Mouse (Mus musculus) cortical plate, adult 2 months (tissue): ENCODE measurements around the gene Cdkl5. TPM values are rescaled to one million over a fixed set of nuclear protein-coding genes. Genes with fewer than 3 reads are reported as not detected.

ENCODE experiments used
- H3K27ac ChIP-seq: fragments of 200-500 bp; 2 replicates; pipeline ENCODE4 v1.5.1; 2012; ENCODE audit warnings: low read length, control low read depth, inconsistent platforms; ENCODE audit not compliant: insufficient read depth
- H3K4me1 ChIP-seq: fragments of 200-500 bp; 2 replicates; pipeline ENCODE4 v1.6.1; 2011; ENCODE audit warnings: low read length; ENCODE audit not compliant: control insufficient read depth, insufficient read depth
- H3K4me3 ChIP-seq: fragments of 200-500 bp; 2 replicates; pipeline ENCODE4 v1.5.1; 2011; ENCODE audit warnings: mild to moderate bottlenecking, low read length, control low read depth; ENCODE audit not compliant: insufficient read depth
- CTCF ChIP-seq: fragments of 200-500 bp; IDR thresholded peaks from 2 replicates; pipeline ENCODE4 v1.5.1; 2011; ENCODE audit warnings: mild to moderate bottlenecking, control low read depth, low read length; ENCODE audit not compliant: insufficient read depth; ENCODE audit errors: extremely low read depth
- POLR2A ChIP-seq: fragments of 200-500 bp; IDR thresholded peaks from 2 replicates; pipeline ENCODE4 v1.6.1; 2011; ENCODE audit warnings: mild to moderate bottlenecking, low read length, control low read depth; ENCODE audit not compliant: insufficient read depth; ENCODE audit errors: extremely low read depth
- polyA plus RNA-seq: library from polyadenylated mRNA; depleted of rRNA; stranded (reverse); fragments of >200 nt; gene quantifications from 2 replicates; pipeline ENCODE4 v1.2.3, GENCODE M21; 2012; rRNA removed

Cdkl5 gene
- 38.8 and 39.7 TPM in 2 replicates for polyA plus RNA-seq

GRCm38 (mm10) chrX:160994543-160995121 lies at the start of gene Cdkl5:
TSS of gene Cdkl5 (minus strand) at chrX:160994704.
- TF ChIP-seq CTCF: no peak
- peak; percentile 94 for TF ChIP-seq POLR2A

GRCm38 (mm10) chrX:161033235-161033803 lies 38.8 kb upstream of the Cdkl5 start:
- no peak overlapping the region for H3K4me3 ChIP-seq
- no peak overlapping the region for H3K27ac ChIP-seq
- H3K4me1 ChIP-seq: no peaks in the 10 kb centered on the region
- no peak for TF ChIP-seq POLR2A
- TF ChIP-seq CTCF: peak; percentile 64

More at GRCm38 (mm10) chrX:160994543-160995121, at the start of gene Cdkl5:
- no peaks in the 10 kb centered on the region for H3K4me1 ChIP-seq
- H3K27ac ChIP-seq: peak within 1 kb of the TSS; percentile 67
- H3K4me3 ChIP-seq: peak within 1 kb of the TSS; percentile 87

DNA sequence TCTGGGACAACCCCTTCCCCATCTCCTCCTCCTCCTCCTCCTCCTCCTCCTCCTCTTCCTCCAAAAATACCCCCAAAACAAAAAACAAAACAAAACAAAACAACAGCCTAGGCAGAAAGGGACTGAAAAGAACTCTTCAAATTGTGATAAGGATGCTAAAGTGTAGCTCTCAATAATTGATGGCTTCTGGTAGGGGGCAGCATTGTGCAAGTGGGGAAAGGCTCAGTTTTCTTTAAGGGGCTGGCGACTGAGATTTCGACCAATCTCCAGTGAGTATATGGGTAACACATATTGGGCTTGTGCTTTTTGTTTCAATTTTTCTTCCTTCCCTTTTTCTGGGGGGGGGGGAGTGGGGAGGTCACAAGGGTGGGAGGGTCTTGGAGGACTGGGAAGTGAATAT lies 37.9 kb upstream of the Cdkl5 start:
- no peak overlapping the region for H3K27ac ChIP-seq

GRCm38 (mm10) chrX:161030233-161030632 lies 35.7 kb upstream of the Cdkl5 start:
- H3K4me1 ChIP-seq: no peaks in the 10 kb centered on the region
- TF ChIP-seq POLR2A (no peak), CTCF (peak; percentile 33; the same call in 1 of the 2 replicates)

More for the DNA sequence above, 37.9 kb upstream of the Cdkl5 start:
- TF ChIP-seq POLR2A (no peak), CTCF (no peak)
- Histone ChIP-seq H3K4me1 (no peaks in the 10 kb centered on the region), H3K4me3 (no peak overlapping the region)

DNA sequence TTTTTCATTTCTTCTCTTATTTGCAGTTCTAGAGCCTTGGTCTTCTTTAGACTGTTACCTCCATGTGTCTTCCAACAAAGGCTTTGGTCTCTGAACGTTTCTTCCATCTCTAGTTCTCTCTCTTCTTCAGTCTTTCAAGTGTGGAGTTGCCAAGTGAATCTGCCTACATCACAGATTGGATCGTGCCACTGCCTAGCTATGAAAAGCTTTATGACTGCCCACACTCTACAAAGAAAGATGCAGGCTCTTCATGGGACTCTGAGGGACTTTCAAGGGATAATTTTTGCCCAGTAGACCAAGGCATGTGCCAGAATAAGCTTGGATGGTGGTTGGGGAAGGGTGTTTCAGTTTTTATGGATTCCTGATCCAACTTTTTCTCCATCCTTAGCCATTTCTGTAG lies 30.0 kb upstream of the Cdkl5 start:
- peaks cover 1% of the 10 kb centered on the region; the same call in 1 of the 2 replicates for H3K4me1 ChIP-seq
- TF ChIP-seq POLR2A (no peak), CTCF (no peak)
- H3K4me3 ChIP-seq: no peak overlapping the region
- no peak overlapping the region; the same call in 1 of the 2 replicates for H3K27ac ChIP-seq

More at GRCm38 (mm10) chrX:161030233-161030632, 35.7 kb upstream of the Cdkl5 start:
- Histone ChIP-seq H3K27ac (no peak overlapping the region; the same call in 1 of the 2 replicates), H3K4me3 (no peak overlapping the region)

- H3K4me3 ChIP-seq: no peak overlapping the region
- H3K27ac ChIP-seq: no peak overlapping the region
- H3K4me1 ChIP-seq: peaks cover 1% of the 10 kb centered on the region
- TF ChIP-seq CTCF: no peak
- TF ChIP-seq POLR2A: no peak
Measured at GRCm38 (mm10) chrX:161021548-161021947, 27.0 kb upstream of the Cdkl5 start.

- H3K4me1 ChIP-seq: no peaks in the 10 kb centered on the region; the same call in 1 of the 2 replicates
- 0 out of 2 replicates have a peak overlapping the region, but pooled peaks have one; percentile 29 for H3K27ac ChIP-seq
- TF ChIP-seq CTCF (no peak), POLR2A (no peak)
- no peak overlapping the region for H3K4me3 ChIP-seq
Measured at GRCm38 (mm10) chrX:161018179-161018578, 23.7 kb upstream of the Cdkl5 start.

GRCm38 (mm10) chrX:161006272-161006671 lies 11.8 kb upstream of the Cdkl5 start:
- TF ChIP-seq POLR2A: no peak
- TF ChIP-seq CTCF: no peak
- Histone ChIP-seq H3K4me1 (no peaks in the 10 kb centered on the region), H3K27ac (no peak overlapping the region), H3K4me3 (no peak overlapping the region)

- no peaks in the 10 kb centered on the region for H3K4me1 ChIP-seq
- no peak for TF ChIP-seq CTCF
- TF ChIP-seq POLR2A: no peak
- H3K4me3 ChIP-seq: no peak overlapping the region
- no peak overlapping the region for H3K27ac ChIP-seq
Measured at GRCm38 (mm10) chrX:160996051-160996450, 1.5 kb upstream of the Cdkl5 start.

- peak overlapping the region; percentile 87 for H3K4me3 ChIP-seq
- TF ChIP-seq CTCF: no peak
- no peak for TF ChIP-seq POLR2A
- peak overlapping the region; percentile 64 for H3K27ac ChIP-seq
Measured at GRCm38 (mm10) chrX:160995131-160995667, 695 bp upstream of the Cdkl5 start.

More at GRCm38 (mm10) chrX:160995131-160995667, 695 bp upstream of the Cdkl5 start:
- no peaks in the 10 kb centered on the region for H3K4me1 ChIP-seq
